Mouse (Mus musculus): ENCODE measurements around the gene Fkbp14.

Gene Fkbp14

GRCm38 (mm10) chr6:54597208-54597607, at the start of gene Fkbp14:
TSS of gene Fkbp14 (minus strand) at chr6:54597308.
- no peak for DNase-seq (ENCODE audit: low read depth)

- DNase-seq (ENCODE audit: low read depth), result no peak
Observed at GRCm38 (mm10) chr6:54643181-54643580, 46.1 kb upstream of the Fkbp14 start.

- DNase-seq (ENCODE audit: low read depth), result no peak
Observed at GRCm38 (mm10) chr6:54641953-54642352, 44.8 kb upstream of the Fkbp14 start.

GRCm38 (mm10) chr6:54639877-54640276, 42.8 kb upstream of the Fkbp14 start:
- no peak for DNase-seq (ENCODE audit: low read depth)

GRCm38 (mm10) chr6:54631462-54631861, 34.4 kb upstream of the Fkbp14 start:
- DNase-seq (ENCODE audit: low read depth), result no peak

- DNase-seq (ENCODE audit: low read depth), result no peak
Observed at GRCm38 (mm10) chr6:54629734-54630133, 32.6 kb upstream of the Fkbp14 start.

- no peak for DNase-seq (ENCODE audit: low read depth)
Observed at GRCm38 (mm10) chr6:54628381-54628780, 31.3 kb upstream of the Fkbp14 start.

- DNase-seq (ENCODE audit: low read depth), result no peak
Observed at GRCm38 (mm10) chr6:54620357-54620756, 23.2 kb upstream of the Fkbp14 start.

- no peak for DNase-seq (ENCODE audit: low read depth)
Observed at GRCm38 (mm10) chr6:54619530-54619929, 22.4 kb upstream of the Fkbp14 start.

GRCm38 (mm10) chr6:54617363-54617762, 20.3 kb upstream of the Fkbp14 start:
- no peak for DNase-seq (ENCODE audit: low read depth)

GRCm38 (mm10) chr6:54606241-54606640, 9.1 kb upstream of the Fkbp14 start:
- no peak for DNase-seq (ENCODE audit: low read depth)

- DNase-seq (ENCODE audit: low read depth), result no peak
Observed at GRCm38 (mm10) chr6:54604001-54604715, 7.0 kb upstream of the Fkbp14 start.

GRCm38 (mm10) chr6:54602891-54603290, 5.8 kb upstream of the Fkbp14 start:
- no peak for DNase-seq (ENCODE audit: low read depth)

GRCm38 (mm10) chr6:54600681-54601347, 3.7 kb upstream of the Fkbp14 start:
- no peak for DNase-seq (ENCODE audit: low read depth)

- no peak for DNase-seq (ENCODE audit: low read depth)
Observed at GRCm38 (mm10) chr6:54597711-54598110, 603 bp upstream of the Fkbp14 start.

GRCm38 (mm10) chr6:54595330-54595878, 1.7 kb downstream of the Fkbp14 start:
- DNase-seq (ENCODE audit: low read depth), result no peak

GRCm38 (mm10) chr6:54594469-54595329, 2.4 kb downstream of the Fkbp14 start, which contains the start of gene Plekha8:
TSS of gene Plekha8 (plus strand) at chr6:54595111.
- DNase-seq (ENCODE audit: low read depth), result peak; percentile 75

GRCm38 (mm10) chr6:54593766-54594468, 3.2 kb downstream of the Fkbp14 start:
- no peak for DNase-seq (ENCODE audit: low read depth)

- peak; percentile 85 for DNase-seq (ENCODE audit: low read depth)
Observed at GRCm38 (mm10) chr6:54592938-54593535, 4.1 kb downstream of the Fkbp14 start.

- DNase-seq (ENCODE audit: low read depth), result no peak
Observed at GRCm38 (mm10) chr6:54591778-54592177, 5.3 kb downstream of the Fkbp14 start.

GRCm38 (mm10) chr6:54590691-54591090, 6.4 kb downstream of the Fkbp14 start:
- DNase-seq (ENCODE audit: low read depth), result no peak

Measured in c-Kit-positive CD71-positive TER-119-negative erythroid progenitor cells, embryonic 14.5 days (primary cell).